Mouse (Mus musculus) cerebellum, adult 9-11 months (tissue): ENCODE data around the gene Cyp46a1.

Experiments used
- DNase-seq: peaks from one replicate; pipeline ENCODE4 v3.0.0; 2022

Cyp46a1 gene

DNA sequence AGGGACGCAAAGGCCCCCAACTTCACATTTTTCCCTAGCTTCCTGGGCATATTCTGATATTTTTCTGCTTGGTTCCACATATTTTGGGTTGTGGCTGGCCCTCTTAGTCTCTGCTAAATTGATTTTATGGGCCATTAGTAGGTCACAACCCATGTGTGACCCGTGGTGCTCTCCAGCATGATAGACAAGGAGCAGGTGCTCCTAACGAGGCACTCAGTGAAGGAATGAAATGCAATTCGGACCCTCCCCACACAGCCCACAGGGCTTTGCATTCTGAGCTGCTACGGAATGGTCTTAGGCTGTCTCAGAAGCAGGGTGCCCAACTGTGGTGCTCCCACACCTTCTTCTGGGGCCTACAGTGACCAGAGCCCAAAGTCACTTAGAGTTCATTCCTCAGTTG is 74.9 kb downstream of the Cyp46a1 start:
- no peak for DNase-seq

DNA sequence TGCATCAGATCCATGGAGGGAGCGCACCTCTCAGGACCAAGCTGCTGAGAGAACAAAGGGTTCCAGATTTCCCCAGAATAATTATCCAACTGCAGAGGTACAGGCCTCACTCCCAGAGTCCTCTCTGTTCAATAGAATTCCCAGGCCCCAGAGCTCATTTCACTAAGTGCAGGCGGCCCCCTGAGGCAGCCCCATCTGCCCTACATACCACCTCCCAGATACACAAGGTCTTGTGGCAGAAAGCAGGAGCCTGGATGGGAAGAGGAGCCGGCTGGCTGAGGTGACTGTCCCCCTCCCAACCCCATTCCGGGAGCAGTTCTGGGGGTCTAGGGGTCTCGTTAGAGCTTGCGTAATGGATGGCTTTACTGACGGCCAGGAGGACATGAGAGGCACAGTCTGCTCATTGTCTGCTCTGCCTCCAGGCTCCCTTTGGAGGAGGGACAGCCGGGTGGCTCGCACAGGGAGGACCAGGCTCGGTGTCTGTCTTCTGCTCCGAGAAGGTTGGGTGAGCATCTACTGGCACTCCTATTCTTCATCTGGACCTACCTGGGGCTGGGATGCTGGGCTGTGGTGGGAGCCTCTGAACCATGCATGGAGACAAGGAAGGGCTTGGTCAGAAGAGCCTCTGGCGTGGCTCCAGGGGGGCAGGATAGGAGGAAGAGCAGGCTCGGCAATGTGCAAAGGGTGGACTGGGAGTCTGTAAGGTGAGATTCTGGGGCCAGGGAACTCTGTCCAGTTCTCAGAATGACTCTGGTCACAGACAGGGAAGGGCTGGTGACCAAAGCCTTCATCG is 76.4 kb downstream of the Cyp46a1 start:
- DNase-seq = no peak
